Mouse (Mus musculus) mouse embryonic stem cell (cell line): ENCODE measurements around the gene Dimt1.
"Not testable (repeated sequence)": the region's sequence is repeated elsewhere in the genome, so short reads cannot be mapped to it uniquely, and the experiment has no call there.

Experiments
- in situ Hi-C, 2 experiments: fragments of 300-500 bp; cut with MboI; formaldehyde crosslinking; loops; 1 replicate in 1 of 2; 3 replicates in 1 of 2; pipeline ENCODE4 v1.14.3; 2019 to 2020; ENCODE audit warnings: low sequenced_read_pairs in 2 of 2, low pct_unique_long_range_greater_than_20kb in 1 of 2, mixed read lengths in 1 of 2; ENCODE audit not compliant: unreplicated experiment in 1 of 2

Gene Dimt1

GRCm38 (mm10) chr13:106946594-106947540, at the start of gene Dimt1:
Dimt1 (plus strand) TSS chr13:106947127.
- in situ Hi-C loops, result loop anchor here in 1 of 2 experiments (10.0 kb wide), 1 partner anchor 158 kb away; no protein-coding TSS in a partner anchor

- in situ Hi-C loops, result no loop called here
Observed at GRCm38 (mm10) chr13:106904637-106905036, 42.3 kb upstream of the Dimt1 start.

- in situ Hi-C loops, result not testable (repeated sequence)
Observed at GRCm38 (mm10) chr13:106905154-106905553, 41.8 kb upstream of the Dimt1 start.

- in situ Hi-C loops, result no loop called here
Observed at GRCm38 (mm10) chr13:106907273-106907672, 39.7 kb upstream of the Dimt1 start.

GRCm38 (mm10) chr13:106910096-106910495, 36.8 kb upstream of the Dimt1 start:
- in situ Hi-C loops, result no loop called here

- in situ Hi-C loops, result no loop called here
Observed at GRCm38 (mm10) chr13:106913125-106913736, 33.7 kb upstream of the Dimt1 start.

- in situ Hi-C loops, result no loop called here
Observed at GRCm38 (mm10) chr13:106918322-106919050, 28.4 kb upstream of the Dimt1 start.

GRCm38 (mm10) chr13:106925921-106926320, 21.0 kb upstream of the Dimt1 start:
- in situ Hi-C loops, result not testable (repeated sequence)

GRCm38 (mm10) chr13:106928296-106928695, 18.6 kb upstream of the Dimt1 start:
- in situ Hi-C loops, result no loop called here

- in situ Hi-C loops, result no loop called here
Observed at GRCm38 (mm10) chr13:106929201-106929600, 17.7 kb upstream of the Dimt1 start.

- in situ Hi-C loops, result no loop called here
Observed at GRCm38 (mm10) chr13:106935871-106936255, 11.1 kb upstream of the Dimt1 start.

- in situ Hi-C loops, result no loop called here
Observed at GRCm38 (mm10) chr13:106936256-106937137, 10.4 kb upstream of the Dimt1 start, which contains the start of gene Ipo11. Ipo11 (minus strand) TSS chr13:106936958.

GRCm38 (mm10) chr13:106937138-106937472, 9.8 kb upstream of the Dimt1 start:
- in situ Hi-C loops, result no loop called here

- in situ Hi-C loops, result loop anchor here in 1 of 2 experiments (10.0 kb wide), 1 partner anchor 163 kb away; no protein-coding TSS in a partner anchor
Observed at GRCm38 (mm10) chr13:106941211-106941976, 5.5 kb upstream of the Dimt1 start.

- in situ Hi-C loops, result loop anchor here in 1 of 2 experiments (10.0 kb wide), 1 partner anchor 162 kb away; no protein-coding TSS in a partner anchor
Observed at GRCm38 (mm10) chr13:106942721-106943120, 4.2 kb upstream of the Dimt1 start.

- in situ Hi-C loops, result loop anchor here in 1 of 2 experiments (10.0 kb wide), 1 partner anchor 159 kb away; no protein-coding TSS in a partner anchor
Observed at GRCm38 (mm10) chr13:106945518-106945917, 1.4 kb upstream of the Dimt1 start.

- in situ Hi-C loops, result loop anchor here in 1 of 2 experiments (10.0 kb wide), 1 partner anchor 157 kb away; no protein-coding TSS in a partner anchor
Observed at GRCm38 (mm10) chr13:106947583-106947982, 656 bp downstream of the Dimt1 start.
